Mouse (Mus musculus): Measurements from ENCODE around the gene Tnc. TPM values are rescaled to one million over a fixed set of nuclear protein-coding genes. Genes with fewer than 3 reads are reported as not detected.

Tnc gene
- total RNA-seq, 2 experiments from 2014 or later, result 6.5 to 6.7 TPM

DNA sequence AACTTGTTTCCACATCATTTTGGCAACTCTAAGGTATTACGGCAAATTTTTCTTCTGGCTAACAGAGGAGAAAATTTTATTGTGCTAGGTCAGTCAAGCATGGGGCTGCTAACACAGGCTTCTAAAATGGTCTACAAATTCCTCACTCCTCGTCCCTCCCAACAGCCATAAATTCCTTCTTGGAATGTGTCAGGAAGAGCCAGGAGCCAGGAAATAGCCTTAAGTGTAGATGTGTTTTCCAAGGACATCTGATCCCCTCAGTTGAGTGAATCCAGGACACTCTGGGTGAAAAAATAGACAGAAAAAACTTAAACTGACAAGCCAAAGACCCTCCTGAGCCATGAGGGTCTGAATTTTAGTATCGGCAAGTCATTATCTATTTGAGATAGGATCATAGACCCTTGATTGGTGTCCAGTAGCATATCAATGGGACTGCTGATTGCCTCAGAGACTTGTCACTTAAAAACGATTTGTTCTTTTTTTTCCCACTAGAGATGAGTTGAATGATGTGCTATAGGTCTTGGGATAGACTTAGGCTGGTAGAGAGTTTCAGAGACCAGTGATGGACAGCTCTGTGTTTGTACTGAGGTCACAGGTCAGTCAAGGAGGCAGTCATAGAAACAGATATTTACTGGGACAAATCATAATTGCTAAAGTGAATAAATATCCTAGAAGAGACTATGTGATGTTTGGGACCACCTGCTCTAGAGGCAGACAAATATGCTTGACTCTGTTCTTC, 22.6 kb downstream of the Tnc start:
- DNase-seq, result no peak

DNA sequence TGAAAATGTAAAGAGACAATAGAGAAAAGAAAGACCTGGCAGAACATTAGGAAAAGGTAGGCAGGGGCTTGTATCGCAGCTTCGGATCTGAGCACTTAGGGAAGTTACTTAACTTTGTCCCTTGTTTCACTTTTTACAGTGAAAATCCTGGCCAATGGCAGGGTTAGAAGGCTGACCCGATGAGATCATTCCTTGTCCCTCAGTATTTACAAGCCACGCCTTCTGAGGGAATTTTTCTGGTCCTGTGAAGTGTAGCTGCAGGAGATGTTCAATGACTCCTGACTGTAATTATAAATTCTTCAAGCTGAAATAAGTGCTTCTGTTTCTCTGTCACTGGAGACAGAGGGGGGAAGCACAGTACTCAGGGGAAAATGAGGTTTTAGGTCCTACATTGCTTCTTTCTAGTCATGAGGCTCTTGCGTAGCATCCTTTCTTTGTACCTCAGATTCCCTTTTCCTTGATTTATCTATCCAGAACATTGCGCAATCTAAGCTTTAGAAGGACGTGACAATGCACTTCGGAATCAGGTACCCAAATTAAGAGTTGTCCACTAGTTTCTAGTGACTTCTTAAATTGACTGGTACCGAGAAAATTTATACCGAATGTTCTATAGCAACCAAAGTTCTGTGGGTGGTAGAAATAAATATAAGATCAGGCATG, 25.8 kb downstream of the Tnc start:
- DNase-seq, result no peak

DNA sequence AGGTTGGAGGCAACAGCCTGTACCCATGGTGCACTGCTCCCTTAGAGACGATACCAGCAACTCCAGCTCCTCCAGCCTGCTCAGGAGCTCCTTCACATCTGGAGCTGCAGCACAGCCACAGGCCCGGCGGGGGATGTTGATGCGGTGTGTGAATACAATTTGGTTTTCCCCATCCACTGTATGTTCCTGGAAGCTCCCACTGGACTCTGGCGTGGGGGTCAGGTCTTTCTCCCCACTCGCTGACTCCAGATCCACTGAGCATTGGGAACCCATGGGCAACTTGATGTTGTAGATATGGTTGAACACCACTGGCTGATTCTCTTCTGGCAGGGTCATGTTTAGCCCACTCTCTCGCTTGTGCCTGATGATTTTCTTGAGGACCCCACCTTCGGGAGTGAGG, 26.7 kb downstream of the Tnc start:
- DNase-seq, result no peak

DNA sequence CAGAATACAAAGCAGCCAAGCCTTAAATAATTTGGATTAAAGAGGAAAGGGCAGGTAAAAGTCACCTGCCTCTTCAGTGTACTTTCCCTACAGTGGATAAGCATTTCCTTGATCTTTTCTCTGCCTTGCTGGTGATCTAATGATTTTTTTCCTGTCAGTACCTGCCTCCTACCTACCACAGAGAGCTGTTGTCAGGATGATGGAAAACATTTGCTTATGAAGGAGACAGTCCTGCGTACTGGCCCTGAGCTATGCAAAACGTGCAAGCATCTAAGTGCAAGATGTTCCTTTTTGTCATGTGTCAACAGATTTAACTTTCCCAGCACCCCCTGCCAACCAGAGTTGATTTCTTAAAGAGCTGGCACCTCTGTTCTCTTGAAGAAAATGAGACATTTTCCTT, 35.5 kb downstream of the Tnc start:
- no peak for DNase-seq

DNA sequence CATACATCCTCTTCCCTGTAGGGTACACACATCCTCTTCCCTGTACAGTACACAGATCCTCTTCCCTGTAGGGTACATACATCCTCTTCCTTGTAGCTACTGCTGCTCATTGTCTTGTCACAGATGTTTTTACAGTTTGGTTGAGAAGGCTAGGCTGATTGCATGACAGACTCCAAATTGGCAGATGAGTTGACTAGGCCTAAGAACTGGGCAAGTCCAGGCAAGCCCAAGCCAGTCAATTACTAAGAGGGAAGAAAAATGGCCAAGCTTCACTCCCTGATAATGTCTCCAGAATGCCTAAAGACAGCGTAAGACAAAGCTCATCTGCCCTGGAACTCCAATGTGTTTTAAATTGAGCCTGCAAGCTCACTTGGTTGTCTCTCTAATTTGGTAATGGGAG, 36.9 kb downstream of the Tnc start:
- no peak for DNase-seq

DNA sequence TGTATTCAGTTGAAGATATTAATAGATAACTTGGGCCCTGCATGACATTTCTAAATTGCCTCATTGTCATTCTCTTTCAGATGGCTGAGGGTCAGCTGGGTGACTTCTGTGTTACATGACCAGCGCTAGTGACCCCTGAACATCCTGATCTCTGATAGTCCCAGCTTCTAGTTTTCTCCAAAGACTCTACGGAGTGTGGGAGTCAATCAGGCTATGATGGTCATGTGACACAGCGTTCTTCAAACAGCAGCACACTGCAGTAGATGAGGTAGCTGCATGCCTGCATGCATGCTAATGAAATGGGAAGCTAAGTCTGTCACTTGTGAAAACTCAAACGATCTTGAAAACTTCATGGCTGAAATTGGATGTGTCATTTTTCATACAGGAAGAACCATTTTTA, 41.6 kb downstream of the Tnc start:
- DNase-seq, result no peak

DNA sequence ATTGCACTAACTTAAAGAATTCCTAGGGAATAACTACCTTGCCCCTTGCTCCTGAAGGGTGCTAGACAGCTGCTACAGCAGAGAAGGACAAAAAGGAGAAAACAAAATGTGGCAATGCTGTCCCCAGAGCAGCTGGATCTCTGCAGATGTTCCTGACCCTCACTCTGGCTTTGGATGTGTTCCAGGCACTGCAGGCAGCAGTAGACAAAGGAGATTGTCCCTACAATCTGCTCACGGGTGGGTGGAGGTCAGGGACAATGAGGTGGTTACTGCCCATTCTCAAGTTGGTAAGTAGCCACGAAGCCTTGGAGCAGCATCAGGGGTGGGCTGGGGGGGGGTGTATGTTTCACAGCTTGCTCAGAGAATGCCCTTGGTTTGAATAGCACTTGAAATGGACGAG, 43.1 kb downstream of the Tnc start:
- DNase-seq, result no peak

DNA sequence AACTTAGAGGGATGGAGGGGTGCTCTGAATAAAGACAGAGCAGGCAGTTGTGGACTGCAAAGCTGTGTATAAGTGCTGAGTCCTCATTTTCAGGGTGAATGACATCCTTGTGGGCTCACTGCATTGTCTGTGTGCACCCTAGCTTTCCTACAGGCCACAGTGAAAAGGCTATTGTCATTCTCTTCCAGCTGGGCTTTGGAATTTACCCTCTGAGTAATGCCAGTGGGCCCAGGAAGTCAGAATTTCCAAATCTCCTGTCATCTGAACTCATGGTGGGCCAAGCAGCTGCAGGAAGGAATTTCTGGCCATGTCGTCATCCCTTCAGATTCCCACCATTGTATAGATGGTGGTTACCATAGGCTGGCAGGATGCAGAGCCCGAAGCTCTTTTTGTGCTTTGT, 44.6 kb downstream of the Tnc start:
- no peak for DNase-seq

DNA sequence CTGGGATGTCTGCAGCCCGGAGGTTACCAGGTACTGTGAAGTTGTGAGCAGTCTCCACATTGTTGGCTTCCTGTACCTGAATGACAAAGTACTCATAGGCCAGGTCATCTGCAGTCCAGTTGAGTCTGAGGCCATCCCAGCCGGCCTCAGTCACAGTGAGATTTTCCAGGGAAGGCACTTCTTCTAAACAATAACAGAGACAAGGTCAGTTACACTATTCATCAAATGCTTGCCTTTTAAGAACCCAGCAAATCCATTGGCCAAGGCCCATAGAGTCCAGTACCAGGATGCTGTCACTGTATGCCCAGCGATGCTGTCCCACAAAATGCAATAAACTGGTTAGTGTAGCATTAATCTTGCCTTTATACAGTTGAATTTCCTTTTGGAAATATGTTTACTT, 46.0 kb downstream of the Tnc start:
- no peak for DNase-seq

DNA sequence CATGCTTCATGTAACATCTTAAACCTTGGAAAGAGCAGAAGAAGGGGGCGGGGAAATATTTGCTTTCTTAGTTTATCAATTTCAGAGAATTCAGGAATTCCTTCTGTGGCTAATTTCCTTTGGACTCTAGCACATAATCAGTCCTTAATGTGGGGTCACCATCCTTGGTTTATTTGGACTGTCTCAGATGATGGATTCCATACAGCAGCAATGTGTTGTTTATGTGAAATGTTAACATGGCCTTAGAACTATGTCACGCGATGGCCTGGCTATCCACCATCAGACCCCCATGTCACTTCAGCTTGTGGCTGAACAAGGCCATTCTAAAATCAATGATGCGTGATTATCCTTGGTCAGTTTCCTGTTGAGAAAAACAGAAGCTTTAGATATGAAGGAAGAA, 46.5 kb downstream of the Tnc start:
- DNase-seq, result no peak

DNA sequence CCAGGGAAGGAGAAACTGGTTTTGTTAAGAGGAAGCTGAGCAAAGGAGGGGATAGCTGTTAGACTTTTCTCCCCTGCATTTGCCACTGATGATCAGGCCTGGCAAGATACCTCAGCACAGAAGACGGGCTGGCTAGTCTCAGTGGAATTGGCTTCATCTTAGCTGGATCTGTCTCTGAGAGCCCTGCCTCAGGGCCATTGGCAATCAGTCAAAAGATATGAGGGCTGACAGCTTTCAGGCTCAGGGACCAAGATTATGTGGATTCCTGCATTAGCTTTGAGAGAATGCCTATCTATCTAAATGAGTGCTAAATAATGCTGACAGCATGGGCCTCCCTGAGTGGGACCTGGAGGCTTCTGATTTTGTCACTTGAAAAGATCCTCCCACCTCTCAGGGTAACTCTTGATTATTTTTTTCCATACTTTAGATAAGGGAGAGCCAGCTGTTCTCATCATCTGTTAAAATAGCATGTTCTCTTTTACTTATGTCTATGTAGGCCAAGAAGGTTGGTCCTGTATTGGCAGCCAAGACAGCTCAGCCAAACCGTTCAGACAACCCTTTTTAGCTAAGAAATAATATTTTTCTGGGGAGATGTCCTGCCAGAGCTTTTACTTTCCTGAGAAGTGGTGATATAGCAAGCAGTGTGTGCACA, 53.2 kb downstream of the Tnc start:
- no peak for DNase-seq

DNA sequence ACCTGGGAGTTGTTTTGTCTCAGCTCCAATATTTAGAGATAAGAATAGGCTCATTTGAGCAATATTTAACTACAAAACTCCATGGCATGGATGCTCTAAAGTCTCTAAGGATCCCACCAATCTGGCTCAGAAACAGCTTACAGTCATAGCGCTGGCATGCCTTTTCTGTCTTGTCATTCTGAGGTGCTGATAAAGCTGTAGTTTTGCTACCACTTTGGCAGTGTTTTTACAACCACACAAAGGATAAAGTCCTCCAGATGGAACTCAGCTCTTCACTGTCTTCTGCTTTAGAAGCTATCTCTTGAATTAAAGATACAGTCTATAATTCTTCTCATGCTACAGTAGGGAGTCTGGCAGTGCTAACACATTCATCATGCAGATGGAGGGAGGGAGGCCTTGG, 56.6 kb downstream of the Tnc start:
- no peak for DNase-seq

DNA sequence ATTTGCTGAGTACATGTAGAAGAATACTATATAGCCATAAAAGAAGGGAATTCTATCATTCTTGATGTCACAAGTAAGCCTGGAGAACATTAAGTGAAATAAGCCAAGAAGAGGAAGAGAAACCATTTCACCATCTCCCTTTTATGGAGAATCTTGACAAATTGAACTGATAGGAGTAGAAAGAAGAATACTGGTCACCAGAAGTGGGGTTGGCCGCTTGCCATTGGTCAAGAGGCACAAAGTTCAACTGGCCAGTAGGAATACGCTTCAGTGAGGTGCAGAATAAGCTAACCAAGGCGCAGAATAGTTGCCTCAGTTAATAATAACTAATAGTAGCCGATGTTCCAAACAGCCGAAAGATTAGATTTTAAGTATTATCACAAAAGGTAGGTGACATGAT, 58.7 kb downstream of the Tnc start:
- DNase-seq, result no peak

DNA sequence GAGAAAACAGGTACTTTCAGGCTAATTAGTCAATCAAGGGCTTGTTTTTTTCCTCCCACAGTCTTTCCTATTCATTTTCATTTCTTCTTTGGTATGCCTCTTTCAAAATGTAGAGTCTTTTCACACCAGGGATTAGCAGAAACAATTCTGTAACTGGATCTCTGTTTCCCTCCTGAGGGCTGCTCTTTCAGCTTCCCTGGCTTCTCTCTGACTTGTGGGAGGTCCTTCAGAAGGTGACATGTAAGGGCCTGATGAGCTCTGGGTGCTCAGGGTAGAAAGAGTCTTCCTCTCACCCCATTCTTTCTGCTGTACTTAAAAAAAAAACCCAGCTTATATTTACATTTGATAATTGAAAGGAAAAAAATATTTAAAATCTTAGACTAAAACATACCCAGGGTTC, 60.2 kb downstream of the Tnc start:
- DNase-seq, result no peak

DNA sequence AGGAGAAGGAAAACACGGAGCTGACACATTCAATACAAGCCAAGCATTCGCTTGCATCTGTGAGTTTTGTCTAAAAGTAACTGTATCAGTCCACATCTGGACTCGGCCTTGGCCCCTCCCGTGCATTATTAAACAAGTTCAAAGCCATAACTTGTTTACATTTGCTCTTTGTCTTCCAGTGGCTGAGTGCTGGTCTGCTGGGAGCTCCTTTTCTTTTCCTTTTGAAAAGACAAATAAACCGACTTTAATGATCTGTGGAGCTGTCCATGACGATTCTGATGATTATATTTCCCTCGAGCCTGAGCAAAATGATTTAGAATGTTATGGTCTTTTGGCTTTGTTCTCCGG, 63.7 kb downstream of the Tnc start:
- DNase-seq, result no peak

DNA sequence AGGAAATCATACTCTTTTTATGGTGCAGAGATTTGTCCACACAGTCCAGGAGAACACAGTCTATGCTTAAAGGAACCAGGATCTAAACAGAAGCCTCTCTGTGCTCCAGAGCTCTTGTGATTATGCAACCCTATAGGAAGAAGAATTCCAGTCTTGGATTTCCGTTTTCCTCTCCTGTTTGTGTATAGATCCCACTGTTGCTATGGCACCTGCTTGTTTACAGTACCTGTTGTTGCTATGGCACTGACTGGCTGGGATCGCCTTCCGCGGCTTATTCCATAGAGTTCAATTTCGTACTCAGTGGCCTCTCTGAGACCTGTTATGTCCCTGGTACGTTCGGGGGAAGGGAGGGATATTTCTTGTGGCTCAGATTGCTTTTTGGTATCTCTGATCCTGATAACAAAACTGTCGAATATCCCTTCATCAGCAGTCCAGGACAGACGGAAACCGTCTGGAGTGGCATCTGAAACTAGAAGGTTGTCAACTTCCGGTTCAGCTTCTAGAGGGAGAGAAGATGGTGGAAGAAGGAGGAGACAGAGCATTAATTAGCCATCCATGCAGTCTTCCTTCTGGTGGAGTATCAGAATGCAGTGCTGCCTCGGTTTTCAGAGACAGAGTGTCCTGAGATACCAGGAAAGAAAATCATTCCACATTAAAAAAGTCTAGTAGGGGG, 64.3 kb downstream of the Tnc start:
- DNase-seq, result no peak

DNA sequence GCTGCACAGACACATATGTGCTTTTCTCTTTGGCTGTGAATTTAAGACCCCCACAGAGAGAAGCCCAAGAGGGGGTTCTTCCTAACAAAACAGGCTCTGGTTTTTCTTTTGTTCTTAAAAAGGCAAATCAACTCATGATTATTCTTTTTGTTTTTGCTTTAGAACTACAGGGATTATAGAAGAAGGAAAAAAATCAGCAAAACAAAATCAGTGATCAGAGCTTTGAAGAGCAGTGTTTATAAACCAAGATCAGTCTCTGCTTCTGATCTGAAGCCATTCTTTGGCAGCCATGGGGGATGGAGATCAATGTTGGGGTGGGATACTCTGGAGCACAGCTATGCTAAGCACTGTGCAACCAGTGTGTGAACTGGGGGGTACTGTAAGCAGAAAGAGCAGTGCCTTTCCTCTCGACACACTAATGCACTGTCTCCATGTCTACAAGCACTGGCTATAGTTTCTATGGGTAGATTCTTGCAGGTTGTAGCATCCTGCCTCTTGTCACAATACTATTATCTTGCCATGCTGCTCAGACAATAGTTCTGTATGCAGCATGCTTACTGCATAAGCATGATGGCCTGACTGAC, 66.5 kb downstream of the Tnc start:
- DNase-seq, result no peak

DNA sequence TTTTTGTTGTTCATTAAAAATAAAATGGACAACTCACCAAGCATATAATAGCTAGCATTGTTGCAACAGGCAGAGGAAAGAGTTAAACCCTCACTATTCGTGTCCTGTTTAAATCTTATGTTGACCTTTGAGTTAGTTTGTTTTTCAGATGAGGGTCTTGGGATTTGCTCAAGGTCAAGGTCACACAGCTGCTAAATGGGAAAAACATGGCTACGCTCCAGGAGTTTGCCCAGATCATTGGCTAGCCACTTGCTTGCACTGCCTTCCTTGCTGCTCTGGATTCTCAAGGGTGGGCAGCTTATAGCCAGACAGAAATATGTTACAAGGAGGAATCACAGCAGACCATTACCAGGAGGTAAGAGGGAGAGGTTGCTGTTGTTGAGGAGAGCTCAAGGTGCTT, 67.2 kb downstream of the Tnc start:
- DNase-seq, result no peak

DNA sequence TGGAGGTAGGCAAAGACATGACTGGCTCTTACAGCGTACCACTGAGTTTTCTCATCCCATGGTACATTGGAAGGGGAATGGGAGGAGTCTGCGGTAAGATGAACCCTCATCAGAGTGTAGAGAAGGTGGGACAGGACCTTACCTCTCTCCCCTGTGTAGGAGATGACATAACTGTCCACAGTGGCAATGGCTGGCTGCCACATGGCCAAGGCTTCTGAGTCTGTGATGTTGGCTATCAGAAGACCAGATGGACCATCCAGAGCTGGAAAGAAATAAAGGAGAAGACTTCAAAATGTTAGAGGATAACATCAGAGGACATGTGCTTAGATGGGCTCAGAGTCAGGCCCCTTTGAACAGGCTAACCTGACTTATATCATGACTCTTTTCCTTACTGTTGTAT, 74.3 kb downstream of the Tnc start:
- no peak for DNase-seq

DNA sequence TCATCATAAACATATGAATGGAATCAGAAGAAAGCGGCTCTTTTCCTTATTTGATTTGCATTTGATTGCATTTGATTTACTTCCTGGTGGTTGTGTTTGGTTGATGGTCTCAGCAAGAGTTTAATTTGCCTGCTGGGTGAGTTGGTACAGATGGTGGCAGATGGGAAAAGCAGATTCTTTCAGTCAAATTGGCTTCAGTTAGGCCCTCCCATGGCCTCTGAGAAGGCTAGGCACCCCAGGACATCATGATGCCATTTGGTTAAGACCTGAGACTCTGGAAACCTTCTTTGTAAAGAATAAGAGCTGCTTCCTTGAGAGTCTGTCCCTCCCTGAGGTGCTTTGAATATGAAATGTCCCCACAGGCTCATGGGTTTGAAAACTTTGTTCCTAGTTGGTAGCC, 75.1 kb downstream of the Tnc start:
- DNase-seq, result no peak

DNA sequence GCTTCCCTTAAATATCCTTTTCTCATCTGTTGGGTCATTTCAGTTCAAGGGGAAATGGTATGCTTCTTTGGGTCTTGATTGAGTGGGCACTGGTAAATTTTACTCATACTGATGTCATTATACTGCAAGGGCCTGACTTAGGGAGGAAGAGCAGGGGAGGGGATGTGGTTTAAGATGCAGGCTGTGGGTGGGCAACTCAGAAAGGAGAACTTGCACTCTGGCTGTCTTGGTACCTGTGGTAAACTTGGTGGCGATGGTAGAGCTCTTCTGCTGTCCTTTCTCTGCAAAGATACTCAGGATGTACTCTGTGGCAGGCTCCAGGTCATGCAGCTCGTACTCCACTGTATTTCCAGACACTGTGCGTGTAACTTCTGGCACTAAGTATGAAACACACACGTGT, 75.9 kb downstream of the Tnc start:
- no peak for DNase-seq

DNA sequence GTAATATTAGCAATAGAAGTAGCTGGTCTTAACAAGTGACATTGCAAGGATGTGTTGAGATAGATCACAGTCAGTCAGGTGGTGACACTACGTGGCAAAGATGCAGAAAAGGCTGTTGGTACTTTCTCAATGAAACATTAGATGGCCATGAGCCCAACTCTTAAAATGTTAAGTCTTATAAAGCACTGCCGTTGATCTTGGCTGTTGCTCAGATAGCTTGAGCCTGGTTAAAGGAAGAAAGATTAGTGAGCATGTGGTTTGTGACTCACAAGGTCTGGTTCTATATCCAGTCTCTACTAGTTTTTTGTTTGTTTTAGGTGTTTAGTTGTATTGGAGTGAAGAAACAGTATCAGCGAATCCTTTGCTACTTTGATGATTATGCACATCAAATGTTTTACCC, 76.9 kb downstream of the Tnc start:
- DNase-seq, result no peak

DNA sequence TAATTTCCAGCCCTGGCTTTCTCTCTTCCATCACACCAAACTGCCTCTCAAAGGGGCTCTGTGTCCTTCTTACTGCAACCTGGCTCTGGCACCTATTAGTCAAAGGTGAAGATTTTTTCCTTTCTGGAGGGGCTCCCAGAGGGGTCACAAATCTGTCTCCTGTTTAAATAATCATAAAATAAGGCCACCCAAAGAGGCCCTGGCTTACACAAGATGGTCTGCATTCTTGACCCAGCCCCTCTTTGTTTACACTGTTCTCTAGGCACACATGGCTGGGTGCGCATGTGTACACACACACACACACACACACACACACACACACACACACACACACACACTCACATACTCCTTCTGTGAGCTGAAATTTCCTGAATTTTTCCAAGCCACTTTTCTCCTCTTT, 83.4 kb downstream of the Tnc start:
- no peak for DNase-seq
